Mouse (Mus musculus) spleen, adult 2 months (tissue): ENCODE measurements at regions not wholly inside any gene's neighbourhood (a gene's known extent, or its start where the extent isn't known, plus 50 kb on each side); places are given as distances from the start of the nearest gene placed in this dataset.

Experiments used
- CTCF ChIP-seq: fragments of 200-500 bp; IDR thresholded peaks from 2 replicates; pipeline ENCODE4 v1.5.1; 2011; ENCODE audit warnings: mild to moderate bottlenecking, inconsistent platforms; ENCODE audit not compliant: insufficient read depth, insufficient read length, insufficient replicate concordance; ENCODE audit errors: extremely low read depth
- POLR2A ChIP-seq: fragments of 200-500 bp; IDR thresholded peaks from 2 replicates; pipeline ENCODE4 v1.6.1; 2011; ENCODE audit warnings: low read depth, low read length, inconsistent platforms

DNA sequence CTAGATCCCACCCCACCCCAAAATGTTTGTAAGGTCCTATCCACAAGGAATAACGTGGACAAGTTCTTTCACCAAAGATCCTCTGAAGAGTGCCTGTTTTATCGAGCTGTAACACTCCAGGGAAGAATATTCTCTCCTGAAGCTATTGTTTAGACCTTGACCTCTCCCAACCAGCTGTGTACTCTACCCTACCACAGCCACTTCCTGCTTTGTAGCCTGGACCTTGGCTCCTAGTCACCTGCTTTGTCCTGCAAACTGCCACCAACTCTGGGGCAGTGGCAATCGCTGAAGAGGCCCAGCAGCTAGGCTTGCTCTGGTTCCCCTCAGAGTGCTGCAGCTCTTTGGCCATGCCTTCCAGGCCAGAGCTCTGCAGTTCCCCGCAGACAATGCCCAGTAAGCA, 239.1 kb downstream of the Hace1 start:
- TF ChIP-seq CTCF, result no peak
- no peak for TF ChIP-seq POLR2A
